Mouse (Mus musculus): ENCODE data around the gene Mad1l1. TPM values are rescaled to one million over a fixed set of nuclear protein-coding genes. Genes with fewer than 3 reads are reported as not detected.
A peak's percentile ranks its signal among the peaks of the same experiment; 100 is the strongest.

The Mad1l1 gene
- polyA plus RNA-seq, 1 experiment = 12.6 TPM

GRCm38 (mm10) chr5:140183387-140183786 lies 138.0 kb downstream of the Mad1l1 start:
- no peaks in the 10 kb centered on the region for H3K36me3 ChIP-seq (ENCODE audit: control insufficient read depth, insufficient read depth, low read length)
- H3K27ac ChIP-seq (ENCODE audit: insufficient read depth, low read depth, low read length) = no peak overlapping the region
- H3K4me1 ChIP-seq (ENCODE audit: control insufficient read depth, insufficient read depth, low read length) = no peaks in the 10 kb centered on the region
- WGBS = 93% methylated on average over 7 of the region's 7 CpGs
- H3K27me3 ChIP-seq (replicated peaks; ENCODE audit: control insufficient read depth, insufficient read depth, low read length) = no peaks in the 10 kb centered on the region
- no peak for DNase-seq
- H3K4me3 ChIP-seq (ENCODE audit: insufficient read depth, low read depth, low read length) = no peak overlapping the region
- no peak for TF ChIP-seq POLR2A (IDR thresholded peaks at IDR 0.05; ENCODE audit: low read depth, low read length)
- no peak for TF ChIP-seq CTCF (conservative IDR thresholded peaks at IDR 0.05; ENCODE audit: insufficient read depth, insufficient read length, low read depth, low read length)

DNA sequence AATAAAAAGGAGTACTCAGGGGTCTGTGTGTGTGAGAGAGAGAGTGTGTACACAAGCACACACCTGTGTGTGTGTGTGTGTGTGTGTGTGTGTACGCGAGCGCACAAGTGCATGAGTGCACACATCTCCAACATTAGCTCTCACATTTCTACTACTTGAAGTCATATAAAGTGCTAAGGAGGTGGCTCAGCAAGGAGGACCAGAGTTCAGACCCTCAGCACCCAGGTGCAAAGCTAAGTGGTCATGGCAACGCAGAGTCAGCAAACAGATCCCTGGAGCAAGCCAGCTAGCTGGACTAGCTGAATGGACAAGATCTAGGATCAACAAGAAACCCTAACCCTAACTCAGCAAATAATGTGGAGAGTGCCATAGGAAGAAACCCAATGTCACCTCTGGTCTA lies 139.0 kb downstream of the Mad1l1 start:
- WGBS = 88% methylated on average over 4 of the region's 4 CpGs

GRCm38 (mm10) chr5:140180016-140180415 lies 141.3 kb downstream of the Mad1l1 start:
- TF ChIP-seq CTCF (conservative IDR thresholded peaks at IDR 0.05; ENCODE audit: insufficient read depth, insufficient read length, low read depth, low read length) (no peak; the same call in 1 of the 2 replicates), POLR2A (IDR thresholded peaks at IDR 0.05; ENCODE audit: low read depth, low read length) (no peak)
- H3K27me3 ChIP-seq (replicated peaks; ENCODE audit: control insufficient read depth, insufficient read depth, low read length) = no peaks in the 10 kb centered on the region
- no peak overlapping the region for H3K4me3 ChIP-seq (ENCODE audit: insufficient read depth, low read depth, low read length)
- 86% methylated on average over 5 of the region's 5 CpGs for WGBS
- no peaks in the 10 kb centered on the region for H3K4me1 ChIP-seq (ENCODE audit: control insufficient read depth, insufficient read depth, low read length)
- no peak overlapping the region for H3K27ac ChIP-seq (ENCODE audit: insufficient read depth, low read depth, low read length)
- no peak for DNase-seq
- no peaks in the 10 kb centered on the region for H3K36me3 ChIP-seq (ENCODE audit: control insufficient read depth, insufficient read depth, low read length)

More for the DNA sequence above, 139.0 kb downstream of the Mad1l1 start:
- no peaks in the 10 kb centered on the region for H3K27me3 ChIP-seq (replicated peaks; ENCODE audit: control insufficient read depth, insufficient read depth, low read length)
- DNase-seq = no peak
- TF ChIP-seq POLR2A (IDR thresholded peaks at IDR 0.05; ENCODE audit: low read depth, low read length) (no peak), CTCF (conservative IDR thresholded peaks at IDR 0.05; ENCODE audit: insufficient read depth, insufficient read length, low read depth, low read length) (no peak)
- H3K36me3 ChIP-seq (ENCODE audit: control insufficient read depth, insufficient read depth, low read length) = no peaks in the 10 kb centered on the region
- no peak overlapping the region for H3K27ac ChIP-seq (ENCODE audit: insufficient read depth, low read depth, low read length)
- no peaks in the 10 kb centered on the region for H3K4me1 ChIP-seq (ENCODE audit: control insufficient read depth, insufficient read depth, low read length)
- no peak overlapping the region for H3K4me3 ChIP-seq (ENCODE audit: insufficient read depth, low read depth, low read length)

GRCm38 (mm10) chr5:140178058-140178690 lies 143.2 kb downstream of the Mad1l1 start:
- peak overlapping the region; percentile 69 for H3K27ac ChIP-seq (ENCODE audit: insufficient read depth, low read depth, low read length)

GRCm38 (mm10) chr5:140177582-140177981 lies 143.8 kb downstream of the Mad1l1 start:
- H3K27ac ChIP-seq (ENCODE audit: insufficient read depth, low read depth, low read length) = no peak overlapping the region
- DNase-seq = no peak

More at GRCm38 (mm10) chr5:140178058-140178690, 143.2 kb downstream of the Mad1l1 start:
- TF ChIP-seq CTCF (conservative IDR thresholded peaks at IDR 0.05; ENCODE audit: insufficient read depth, insufficient read length, low read depth, low read length) (no peak), POLR2A (IDR thresholded peaks at IDR 0.05; ENCODE audit: low read depth, low read length) (no peak)
- 35% methylated on average over 10 of the region's 10 CpGs for WGBS
- H3K27me3 ChIP-seq (replicated peaks; ENCODE audit: control insufficient read depth, insufficient read depth, low read length) = no peaks in the 10 kb centered on the region
- peak; percentile 63 for DNase-seq
- no peaks in the 10 kb centered on the region for H3K36me3 ChIP-seq (ENCODE audit: control insufficient read depth, insufficient read depth, low read length)
- H3K4me3 ChIP-seq (ENCODE audit: insufficient read depth, low read depth, low read length) = no peak overlapping the region
- no peaks in the 10 kb centered on the region for H3K4me1 ChIP-seq (ENCODE audit: control insufficient read depth, insufficient read depth, low read length)

GRCm38 (mm10) chr5:140176370-140176769 lies 145.0 kb downstream of the Mad1l1 start:
- DNase-seq = no peak
- Histone ChIP-seq H3K4me1 (ENCODE audit: control insufficient read depth, insufficient read depth, low read length) (no peaks in the 10 kb centered on the region), H3K4me3 (ENCODE audit: insufficient read depth, low read depth, low read length) (no peak overlapping the region), H3K27me3 (replicated peaks; ENCODE audit: control insufficient read depth, insufficient read depth, low read length) (no peaks in the 10 kb centered on the region), H3K36me3 (ENCODE audit: control insufficient read depth, insufficient read depth, low read length) (no peaks in the 10 kb centered on the region), H3K27ac (ENCODE audit: insufficient read depth, low read depth, low read length) (no peak overlapping the region)
- WGBS = 94% methylated on average over 3 of the region's 3 CpGs
- TF ChIP-seq CTCF (conservative IDR thresholded peaks at IDR 0.05; ENCODE audit: insufficient read depth, insufficient read length, low read depth, low read length) (no peak), POLR2A (IDR thresholded peaks at IDR 0.05; ENCODE audit: low read depth, low read length) (no peak)

More at GRCm38 (mm10) chr5:140177582-140177981, 143.8 kb downstream of the Mad1l1 start:
- H3K36me3 ChIP-seq (ENCODE audit: control insufficient read depth, insufficient read depth, low read length) = no peaks in the 10 kb centered on the region
- 89% methylated on average over 8 of the region's 8 CpGs for WGBS
- no peaks in the 10 kb centered on the region for H3K27me3 ChIP-seq (replicated peaks; ENCODE audit: control insufficient read depth, insufficient read depth, low read length)
- TF ChIP-seq CTCF (conservative IDR thresholded peaks at IDR 0.05; ENCODE audit: insufficient read depth, insufficient read length, low read depth, low read length) (no peak), POLR2A (IDR thresholded peaks at IDR 0.05; ENCODE audit: low read depth, low read length) (no peak)
- H3K4me3 ChIP-seq (ENCODE audit: insufficient read depth, low read depth, low read length) = no peak overlapping the region
- no peaks in the 10 kb centered on the region for H3K4me1 ChIP-seq (ENCODE audit: control insufficient read depth, insufficient read depth, low read length)

- Histone ChIP-seq H3K36me3 (ENCODE audit: control insufficient read depth, insufficient read depth, low read length) (no peaks in the 10 kb centered on the region), H3K4me1 (ENCODE audit: control insufficient read depth, insufficient read depth, low read length) (no peaks in the 10 kb centered on the region), H3K4me3 (ENCODE audit: insufficient read depth, low read depth, low read length) (no peak overlapping the region), H3K27me3 (replicated peaks; ENCODE audit: control insufficient read depth, insufficient read depth, low read length) (no peaks in the 10 kb centered on the region), H3K27ac (ENCODE audit: insufficient read depth, low read depth, low read length) (no peak overlapping the region)
- TF ChIP-seq POLR2A (IDR thresholded peaks at IDR 0.05; ENCODE audit: low read depth, low read length) = no peak
- TF ChIP-seq CTCF (conservative IDR thresholded peaks at IDR 0.05; ENCODE audit: insufficient read depth, insufficient read length, low read depth, low read length) = no peak
- WGBS = 77% methylated on average over 14 of the region's 14 CpGs
- DNase-seq = peak; percentile 38
These were observed 146.4 kb downstream of the Mad1l1 start for GRCm38 (mm10) chr5:140174814-140175490.

Data from kidney, adult 2 months (tissue).